Mouse (Mus musculus): ENCODE data around the gene Scp2. TPM values are rescaled to one million over a fixed set of nuclear protein-coding genes. Genes with fewer than 3 reads are reported as not detected.

The Scp2 gene
- polyA plus RNA-seq, 1 experiment from 2014 or later, result 244 TPM

- ATAC-seq (ENCODE audit: low read depth), result no peak
- H3K4me1 ChIP-seq (replicated peaks), result peaks cover 29% of the 10 kb centered on the region
- H3K4me2 ChIP-seq, result peak overlapping the region; percentile 75
- peaks cover 62% of the 10 kb centered on the region for H3K27me3 ChIP-seq
- H3K9ac ChIP-seq, result peak overlapping the region; percentile 39
- H3K9me3 ChIP-seq (replicated peaks), result no peaks in the 10 kb centered on the region
- 2% methylated on average over 78 of the region's 86 CpGs for WGBS (ENCODE audit: insufficient replicate concordance)
- no peak for DNase-seq
- H3K36me3 ChIP-seq, result no peaks in the 10 kb centered on the region
- H3K27ac ChIP-seq, result no peak overlapping the region
- peak overlapping the region; percentile 54 for H3K4me3 ChIP-seq (replicated peaks)
These were observed 113.1 kb downstream of the Scp2 start for GRCm38 (mm10) chr4:108031502-108032351.

- H3K4me1 ChIP-seq (replicated peaks), result peaks cover 36% of the 10 kb centered on the region
- H3K36me3 ChIP-seq, result no peaks in the 10 kb centered on the region
- ATAC-seq (ENCODE audit: low read depth), result no peak
- no peak overlapping the region for H3K27ac ChIP-seq
- peak overlapping the region; percentile 54 for H3K4me3 ChIP-seq (replicated peaks)
- no peaks in the 10 kb centered on the region for H3K9me3 ChIP-seq (replicated peaks)
- 0 out of 2 replicates have a peak overlapping the region, but pooled peaks have one; percentile 39 for H3K9ac ChIP-seq
- DNase-seq, result no peak
- 5% methylated on average over 22 of the region's 22 CpGs for WGBS (ENCODE audit: insufficient replicate concordance)
- peak overlapping the region; percentile 75 for H3K4me2 ChIP-seq
- peaks cover 62% of the 10 kb centered on the region for H3K27me3 ChIP-seq
These were observed 113.8 kb downstream of the Scp2 start for GRCm38 (mm10) chr4:108030888-108031501.

DNA sequence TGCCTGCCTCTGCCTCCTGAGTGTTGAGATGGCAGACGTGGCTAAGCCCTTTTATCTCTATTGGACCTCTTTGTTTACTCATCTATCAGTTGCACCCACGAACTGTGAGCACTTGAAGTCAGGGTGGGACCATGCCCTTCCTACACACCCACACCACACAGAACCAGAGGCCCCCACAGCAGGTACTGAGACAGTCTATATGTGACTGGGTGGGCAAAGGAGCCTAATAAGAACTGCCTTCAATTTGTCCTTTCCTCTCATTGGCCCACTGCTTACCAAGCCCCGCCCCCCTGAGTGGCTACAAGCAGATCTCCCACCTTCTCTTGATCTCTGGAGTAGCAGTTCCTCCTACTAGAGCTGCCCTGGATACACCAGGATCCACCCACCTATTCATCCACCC lies 118.6 kb downstream of the Scp2 start:
- no peak overlapping the region for H3K9ac ChIP-seq
- peaks cover 29% of the 10 kb centered on the region for H3K27me3 ChIP-seq
- 14% methylated on average over 3 of the region's 3 CpGs for WGBS (ENCODE audit: insufficient replicate concordance)
- ATAC-seq (ENCODE audit: low read depth), result peak; percentile 87
- peak overlapping the region; percentile 57 for H3K27ac ChIP-seq
- DNase-seq, result peak; percentile 51
- H3K4me2 ChIP-seq, result peak overlapping the region; percentile 60
- H3K9me3 ChIP-seq (replicated peaks), result no peaks in the 10 kb centered on the region
- H3K4me1 ChIP-seq (replicated peaks), result peaks cover 45% of the 10 kb centered on the region
- no peaks in the 10 kb centered on the region for H3K36me3 ChIP-seq
- no peak overlapping the region for H3K4me3 ChIP-seq (replicated peaks)

DNA sequence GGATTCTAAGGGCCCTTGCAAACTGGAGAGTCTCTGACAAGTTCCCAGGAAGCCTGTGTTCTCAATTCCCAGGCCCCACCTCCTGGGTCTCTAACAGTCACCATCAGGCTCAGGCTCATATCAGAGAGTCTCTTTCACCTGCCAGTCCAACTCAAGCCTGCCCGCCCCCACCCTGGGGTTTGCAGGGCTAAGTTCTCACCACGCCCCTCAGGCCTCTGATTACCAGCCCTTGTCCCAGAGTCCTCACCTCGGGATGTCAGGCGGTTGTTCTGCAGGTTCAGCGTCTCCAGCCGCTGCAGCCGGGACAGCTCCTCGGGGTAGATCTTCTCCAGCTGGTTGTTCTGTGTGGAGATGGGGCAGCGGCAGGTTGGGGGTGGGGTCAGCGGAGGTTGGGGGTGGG lies 119.5 kb downstream of the Scp2 start:
- 9% methylated on average over 10 of the region's 10 CpGs for WGBS (ENCODE audit: insufficient replicate concordance)
- Histone ChIP-seq H3K9ac (peak overlapping the region; percentile 49; the same call in 1 of the 2 replicates), H3K4me3 (replicated peaks) (peak overlapping the region; percentile 36), H3K27ac (peak overlapping the region; percentile 69), H3K9me3 (replicated peaks) (no peaks in the 10 kb centered on the region), H3K36me3 (no peaks in the 10 kb centered on the region), H3K27me3 (peaks cover 19% of the 10 kb centered on the region), H3K4me1 (replicated peaks) (peaks cover 41% of the 10 kb centered on the region), H3K4me2 (peak overlapping the region; percentile 60)
- DNase-seq (peak; percentile 62), ATAC-seq (ENCODE audit: low read depth) (peak; percentile 69)

- Histone ChIP-seq H3K27me3 (peaks cover 13% of the 10 kb centered on the region), H3K4me1 (replicated peaks) (peaks cover 41% of the 10 kb centered on the region), H3K27ac (no peak overlapping the region), H3K4me2 (no peak overlapping the region), H3K9me3 (replicated peaks) (no peaks in the 10 kb centered on the region), H3K36me3 (no peaks in the 10 kb centered on the region), H3K4me3 (replicated peaks) (no peak overlapping the region), H3K9ac (no peak overlapping the region)
- WGBS (ENCODE audit: insufficient replicate concordance), result 81% methylated on average over 5 of the region's 5 CpGs
- no peak for DNase-seq
- no peak for ATAC-seq (ENCODE audit: low read depth)
These were observed 120.2 kb downstream of the Scp2 start for GRCm38 (mm10) chr4:108024641-108025040.

DNA sequence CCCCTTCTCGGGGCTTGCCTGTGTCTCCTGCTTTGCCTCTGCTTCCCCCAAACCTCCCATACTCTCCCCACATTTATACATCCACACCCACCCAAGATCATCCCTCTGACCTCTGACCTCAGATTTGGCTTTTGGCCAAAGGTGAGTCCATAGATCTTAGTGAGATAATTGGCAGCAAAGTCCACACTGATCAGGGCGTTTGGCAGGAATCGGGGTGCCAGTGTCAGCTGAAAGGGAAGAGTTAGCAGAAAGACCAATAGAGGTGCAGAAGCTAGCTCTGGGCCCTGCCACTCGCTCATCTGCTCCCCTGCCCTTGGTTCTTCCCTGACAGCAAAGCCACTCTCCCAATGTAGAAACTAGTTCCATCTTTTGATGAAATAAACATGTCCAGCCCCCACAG lies 121.6 kb downstream of the Scp2 start:
- DNase-seq, result no peak
- ATAC-seq (ENCODE audit: low read depth), result no peak
- 63% methylated on average over 4 of the region's 4 CpGs for WGBS (ENCODE audit: insufficient replicate concordance)

DNA sequence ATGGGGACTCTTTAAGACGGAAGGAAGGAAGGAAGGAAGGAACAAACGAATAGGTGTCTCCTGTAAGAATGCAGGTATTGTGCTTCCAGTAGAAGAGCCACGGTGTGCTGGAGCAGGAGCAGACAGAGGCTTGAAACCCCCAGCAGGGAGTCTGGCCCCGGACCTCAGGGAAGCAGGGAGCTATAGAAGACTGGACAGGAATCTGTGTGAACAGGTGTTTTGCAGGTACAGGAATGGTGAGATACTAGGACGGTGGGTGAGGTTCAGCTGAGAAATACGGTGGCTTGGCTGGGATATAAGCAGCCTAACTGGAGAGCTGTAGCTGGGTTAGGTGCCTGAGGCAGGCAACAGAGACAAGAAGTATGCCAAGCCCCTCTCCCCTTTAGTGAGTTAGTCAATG lies 124.6 kb downstream of the Scp2 start:
- Histone ChIP-seq H3K27me3 (no peaks in the 10 kb centered on the region), H3K36me3 (no peaks in the 10 kb centered on the region), H3K9me3 (replicated peaks) (no peaks in the 10 kb centered on the region), H3K9ac (no peak overlapping the region), H3K4me2 (no peak overlapping the region), H3K27ac (no peak overlapping the region), H3K4me1 (replicated peaks) (peaks cover 11% of the 10 kb centered on the region), H3K4me3 (replicated peaks) (no peak overlapping the region)
- WGBS (ENCODE audit: insufficient replicate concordance), result 63% methylated on average over 6 of the region's 6 CpGs
- ATAC-seq (ENCODE audit: low read depth) (no peak), DNase-seq (no peak)

More for the DNA sequence above, 121.6 kb downstream of the Scp2 start:
- Histone ChIP-seq H3K4me2 (no peak overlapping the region), H3K4me1 (replicated peaks) (peaks cover 41% of the 10 kb centered on the region), H3K27ac (no peak overlapping the region), H3K27me3 (no peaks in the 10 kb centered on the region), H3K36me3 (no peaks in the 10 kb centered on the region), H3K9me3 (replicated peaks) (no peaks in the 10 kb centered on the region), H3K4me3 (replicated peaks) (no peak overlapping the region), H3K9ac (no peak overlapping the region)

- H3K36me3 ChIP-seq, result no peaks in the 10 kb centered on the region
- peaks cover 2% of the 10 kb centered on the region; the same call in 1 of the 2 replicates for H3K4me1 ChIP-seq (replicated peaks)
- no peaks in the 10 kb centered on the region for H3K27me3 ChIP-seq
- H3K4me2 ChIP-seq, result no peak overlapping the region
- WGBS (ENCODE audit: insufficient replicate concordance), result 45% methylated on average over 14 of the region's 14 CpGs
- H3K9ac ChIP-seq, result no peak overlapping the region
- DNase-seq (no peak), ATAC-seq (ENCODE audit: low read depth) (no peak)
- H3K27ac ChIP-seq, result no peak overlapping the region
- H3K4me3 ChIP-seq (replicated peaks), result no peak overlapping the region
- H3K9me3 ChIP-seq (replicated peaks), result no peaks in the 10 kb centered on the region
These were observed 125.6 kb downstream of the Scp2 start for GRCm38 (mm10) chr4:108018961-108019921.

GRCm38 (mm10) chr4:108018241-108018923 lies 126.4 kb downstream of the Scp2 start:
- ATAC-seq (ENCODE audit: low read depth) (no peak), DNase-seq (no peak)
- Histone ChIP-seq H3K4me1 (replicated peaks) (no peaks in the 10 kb centered on the region; the same call in 1 of the 2 replicates), H3K27me3 (no peaks in the 10 kb centered on the region), H3K36me3 (no peaks in the 10 kb centered on the region), H3K4me2 (no peak overlapping the region), H3K4me3 (replicated peaks) (no peak overlapping the region), H3K9me3 (replicated peaks) (no peaks in the 10 kb centered on the region), H3K9ac (no peak overlapping the region), H3K27ac (no peak overlapping the region)
- 50% methylated on average over 10 of the region's 10 CpGs for WGBS (ENCODE audit: insufficient replicate concordance)

DNA sequence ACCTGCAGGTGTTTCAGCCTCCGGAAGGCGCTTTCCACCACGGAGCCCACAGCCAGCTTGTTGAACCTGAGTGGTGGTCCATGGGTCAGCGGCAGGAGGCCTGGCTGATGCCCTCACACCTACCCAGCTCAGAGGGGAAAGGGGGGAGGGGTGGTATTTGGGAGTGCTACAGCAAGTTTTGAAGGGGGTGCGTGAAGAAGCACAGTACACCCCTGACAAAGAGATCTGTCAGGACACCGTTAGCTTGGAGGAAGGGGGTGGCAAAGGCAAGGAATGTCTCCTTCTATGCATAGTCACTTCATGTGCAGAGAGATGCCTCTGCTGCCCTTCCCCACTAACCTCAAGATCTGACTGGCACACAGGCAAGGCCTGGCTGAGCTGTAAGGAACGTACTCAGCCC lies 127.0 kb downstream of the Scp2 start:
- H3K27me3 ChIP-seq, result no peaks in the 10 kb centered on the region
- no peak overlapping the region for H3K4me3 ChIP-seq (replicated peaks)
- 66% methylated on average over 7 of the region's 7 CpGs for WGBS (ENCODE audit: insufficient replicate concordance)

More for the DNA sequence above, 127.0 kb downstream of the Scp2 start:
- DNase-seq, result no peak
- Histone ChIP-seq H3K27ac (no peak overlapping the region), H3K9ac (no peak overlapping the region), H3K36me3 (no peaks in the 10 kb centered on the region), H3K9me3 (replicated peaks) (no peaks in the 10 kb centered on the region), H3K4me2 (no peak overlapping the region), H3K4me1 (replicated peaks) (no peaks in the 10 kb centered on the region; the same call in 1 of the 2 replicates)
- ATAC-seq (ENCODE audit: low read depth), result no peak
